Mouse (Mus musculus): ENCODE results near the gene Pank4.
A peak's percentile ranks its signal among the peaks of the same experiment; 100 is the strongest.

Pank4 gene

DNA sequence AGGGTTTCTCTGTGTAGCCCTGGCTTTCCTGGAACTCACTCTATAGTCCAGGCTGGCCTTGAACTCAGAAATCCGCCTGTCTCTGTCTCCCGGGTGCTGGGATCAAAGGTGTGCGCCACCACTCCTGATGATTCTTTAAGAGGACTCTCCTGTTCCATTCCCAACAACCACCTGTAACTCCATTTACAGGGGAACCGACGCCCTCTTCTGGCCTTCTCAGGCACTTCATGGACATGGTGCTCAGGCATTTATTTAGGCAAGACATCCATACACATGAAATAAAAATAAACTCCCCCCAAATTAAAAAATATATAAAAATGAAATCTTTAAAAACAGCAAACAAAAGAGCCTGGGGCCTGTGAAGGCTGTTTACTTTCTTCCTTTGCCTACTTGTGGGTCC, 3.2 kb downstream of the Pank4 start:
- DNase-seq (ENCODE audit: low spot score): peak; percentile 50

DNA sequence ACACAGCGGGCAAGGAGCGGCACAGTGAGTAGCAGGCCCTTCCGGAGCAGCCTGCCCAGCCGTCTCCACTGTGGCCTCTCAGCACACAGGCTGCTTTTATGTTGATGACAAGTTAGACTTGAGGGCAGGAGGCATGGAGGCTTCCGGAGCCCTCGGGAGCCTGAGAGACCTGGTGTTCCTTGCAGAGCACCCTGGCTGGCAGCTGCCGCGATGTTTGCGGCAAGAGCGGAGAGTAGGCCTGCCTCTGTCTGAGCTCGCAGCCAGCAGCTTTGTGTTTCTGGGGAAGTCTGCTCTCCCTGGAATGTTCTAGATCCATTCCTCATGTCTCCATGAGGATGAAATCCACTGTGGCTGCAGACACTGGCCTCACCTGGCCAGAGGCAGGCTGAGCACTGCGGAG, 8.6 kb downstream of the Pank4 start:
- no peak for DNase-seq (ENCODE audit: low spot score)

DNA sequence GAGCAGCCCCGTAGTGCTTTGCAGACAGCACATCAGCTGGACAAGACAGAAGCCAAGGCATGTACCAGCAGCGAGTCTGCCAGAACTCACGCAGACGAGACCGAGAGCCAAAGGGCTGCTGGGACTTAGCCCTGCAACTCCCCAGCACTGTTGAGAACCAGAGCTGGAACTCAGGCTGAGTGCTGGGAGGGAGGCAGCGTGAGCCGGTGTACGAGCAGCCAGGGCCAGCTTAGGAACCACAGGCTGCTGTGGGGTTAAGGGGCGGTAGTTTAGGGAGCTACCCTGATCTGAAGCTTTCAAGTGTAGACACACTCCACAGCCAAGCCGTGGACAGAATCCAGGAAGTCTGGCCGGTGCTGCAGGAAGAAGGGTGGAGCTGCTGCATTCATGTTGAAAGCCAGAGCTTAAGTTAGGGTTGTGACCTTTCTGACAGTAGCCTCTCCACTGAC, 10.3 kb downstream of the Pank4 start:
- DNase-seq (ENCODE audit: low spot score): no peak

DNA sequence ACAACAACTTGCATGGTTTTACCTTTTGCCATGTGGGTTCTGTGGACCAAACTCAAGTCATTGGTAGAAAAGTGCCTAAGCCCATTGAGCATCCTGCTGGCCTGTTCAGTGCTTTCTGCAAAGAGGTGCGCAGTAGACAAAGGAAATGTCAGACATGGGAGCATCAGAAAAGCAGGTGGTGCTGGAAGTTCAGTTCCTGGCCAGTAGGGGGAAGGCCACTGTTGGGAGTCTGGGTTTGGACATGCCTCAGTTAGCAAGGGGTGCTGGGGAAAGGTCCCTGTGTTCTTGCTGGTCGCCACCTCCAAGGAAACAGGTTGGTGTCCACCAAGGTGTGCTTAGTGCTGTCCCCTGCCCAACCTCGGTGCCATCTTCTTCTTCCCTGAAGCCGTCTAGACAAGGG, 16.2 kb downstream of the Pank4 start:
- no peak for DNase-seq (ENCODE audit: low spot score)

DNA sequence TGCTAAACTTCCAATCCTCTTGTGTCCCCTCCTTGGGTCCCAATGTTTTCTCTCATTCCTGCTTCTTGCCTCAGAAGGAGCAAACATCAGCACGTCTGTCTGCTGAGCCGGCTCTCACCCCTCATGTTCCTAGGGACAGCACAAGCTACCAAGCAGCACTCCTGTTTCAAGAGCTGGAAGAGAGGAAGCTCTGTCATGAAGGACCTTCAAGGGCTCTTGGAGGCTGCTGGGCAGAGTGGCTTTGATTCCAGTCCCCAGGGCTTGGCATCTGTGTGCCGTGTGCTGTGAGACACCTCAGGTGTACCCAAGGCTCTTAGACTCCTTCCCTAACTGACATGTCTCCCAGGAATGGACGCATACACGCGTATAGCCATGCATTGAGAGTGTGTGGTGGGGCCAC, 17.2 kb downstream of the Pank4 start:
- DNase-seq (ENCODE audit: low spot score): no peak

DNA sequence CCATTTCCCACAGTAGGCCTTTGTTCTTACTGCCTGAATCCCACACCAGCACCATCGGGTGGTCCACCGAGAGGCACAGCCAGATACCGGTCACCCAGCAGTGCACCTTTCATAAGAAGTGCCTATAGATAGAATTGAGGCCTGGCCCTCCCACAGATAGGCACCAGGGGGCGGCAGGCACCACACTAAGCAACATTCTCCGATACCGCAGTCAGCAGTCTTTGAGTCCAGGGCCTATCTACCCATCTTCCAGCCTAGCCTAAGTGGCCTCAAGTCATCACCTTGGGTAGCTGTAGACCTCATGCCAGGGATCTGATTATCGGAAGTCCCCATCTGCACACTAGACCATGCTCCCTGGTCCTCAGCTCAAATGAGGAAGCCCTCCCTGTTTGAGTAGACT, 17.6 kb downstream of the Pank4 start:
- DNase-seq (ENCODE audit: low spot score): peak; percentile 29

DNA sequence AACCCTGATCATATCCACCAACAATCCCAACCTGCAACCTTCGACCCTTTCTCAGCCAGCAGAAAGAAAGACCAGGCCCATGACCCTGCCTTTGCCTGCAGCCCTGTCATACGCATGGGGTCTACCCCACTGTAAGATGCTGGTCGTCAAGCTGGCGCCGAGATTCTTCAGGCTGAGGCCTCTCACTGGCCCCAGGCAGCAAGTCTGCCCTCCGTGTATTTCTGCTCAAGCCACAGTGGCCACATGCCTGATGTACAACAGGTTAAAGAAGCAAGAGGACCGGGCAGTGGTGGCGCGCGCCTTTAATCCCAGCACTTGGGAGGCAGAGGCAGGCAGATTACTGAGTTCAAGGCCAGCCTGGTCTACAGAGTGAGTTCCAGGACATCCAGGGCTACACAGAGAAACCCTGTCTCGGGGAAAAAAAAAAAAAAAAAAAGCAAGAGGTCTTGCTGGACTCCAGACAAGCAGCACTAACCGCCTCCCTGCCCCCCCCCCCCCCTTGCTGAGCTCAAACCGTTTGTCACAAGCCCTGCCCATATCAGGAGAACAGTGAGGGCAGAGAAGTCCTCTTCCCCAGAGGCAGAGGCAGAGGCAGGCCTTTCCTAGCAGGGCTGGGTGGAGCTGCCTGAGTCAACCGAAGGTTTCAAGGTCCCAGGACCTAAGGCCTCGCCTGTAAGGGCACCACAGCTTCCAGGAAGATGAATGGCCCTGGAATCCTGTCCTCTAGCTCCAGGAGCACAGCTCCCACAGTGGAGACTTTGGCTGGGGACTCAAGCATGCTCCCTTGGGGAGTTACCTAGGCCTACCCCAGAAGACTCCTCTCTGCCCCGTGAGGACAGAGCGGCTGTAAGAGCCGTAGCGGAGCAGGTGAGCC, 18.6 kb downstream of the Pank4 start:
- DNase-seq (ENCODE audit: low spot score): no peak

DNA sequence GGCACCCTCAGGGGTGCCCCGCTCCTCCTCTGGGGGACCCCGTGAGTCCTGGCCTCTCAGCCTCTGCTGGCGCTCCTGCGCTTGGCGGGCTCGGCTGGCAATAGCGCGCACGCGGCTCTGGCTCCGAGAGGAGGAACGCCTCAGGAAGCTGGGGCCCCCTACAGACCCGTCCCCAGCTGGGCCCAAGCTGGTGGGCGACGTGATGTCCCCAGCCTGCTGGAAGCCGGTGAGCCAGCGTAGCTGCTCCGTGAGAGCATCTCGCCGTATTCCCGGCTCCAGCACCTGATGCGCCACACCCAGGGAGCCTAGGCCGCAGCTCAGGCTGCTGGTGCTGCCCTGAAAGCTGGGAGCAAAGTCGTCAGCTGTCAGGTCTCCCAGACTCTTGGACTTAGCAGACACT, 19.8 kb downstream of the Pank4 start:
- no peak for DNase-seq (ENCODE audit: low spot score)

DNA sequence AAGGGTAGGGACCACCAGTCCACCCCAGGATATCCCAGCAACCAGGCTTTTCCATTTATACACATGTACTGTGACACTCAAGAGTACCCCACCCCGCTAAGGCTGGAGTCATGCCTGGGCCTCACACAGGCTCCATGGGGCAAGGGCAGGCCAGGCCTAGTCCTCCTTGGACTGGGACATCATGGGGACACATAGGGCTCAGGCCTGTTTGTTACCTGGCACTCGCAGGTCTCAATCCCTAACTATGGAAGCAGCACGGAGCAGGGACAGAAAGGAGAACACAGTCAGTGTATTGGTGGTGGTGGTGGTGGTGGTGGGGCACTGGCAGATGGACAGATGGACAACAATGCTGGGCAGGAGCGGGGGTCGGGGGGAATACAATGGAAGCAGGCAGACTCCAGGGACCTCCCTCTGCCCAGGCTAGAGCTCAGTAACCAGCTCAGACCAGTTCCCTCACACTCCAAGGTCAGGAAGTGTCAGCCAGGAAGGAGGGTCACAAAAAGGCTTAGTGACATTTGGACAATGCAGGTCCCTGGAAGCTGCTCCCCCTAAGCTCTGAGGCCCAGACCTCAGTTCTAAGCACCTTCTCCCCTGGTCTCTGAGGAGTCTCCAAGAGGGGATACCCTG, 21.3 kb downstream of the Pank4 start:
- DNase-seq (ENCODE audit: low spot score): no peak

DNA sequence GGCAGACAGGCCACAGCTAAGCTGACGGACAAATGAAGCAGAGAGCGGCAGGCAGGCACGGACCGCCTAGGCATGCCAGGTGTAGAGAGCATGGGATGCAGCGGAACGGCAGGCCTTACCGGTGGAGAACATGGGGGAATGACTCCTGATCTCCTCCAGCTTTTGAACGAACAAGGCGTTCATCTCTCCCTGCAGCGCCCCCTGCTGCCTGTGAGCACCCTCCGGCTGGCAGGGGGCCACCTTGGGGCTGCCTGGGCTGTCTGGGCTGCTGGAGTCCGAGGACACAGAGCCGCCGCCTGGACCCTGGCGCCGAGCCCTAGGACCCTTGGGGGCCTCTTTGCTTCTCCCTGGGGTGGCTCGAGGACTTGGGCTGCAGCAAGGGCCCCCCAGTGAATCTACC, 22.2 kb downstream of the Pank4 start:
- peak; percentile 56 for DNase-seq (ENCODE audit: low spot score)

DNA sequence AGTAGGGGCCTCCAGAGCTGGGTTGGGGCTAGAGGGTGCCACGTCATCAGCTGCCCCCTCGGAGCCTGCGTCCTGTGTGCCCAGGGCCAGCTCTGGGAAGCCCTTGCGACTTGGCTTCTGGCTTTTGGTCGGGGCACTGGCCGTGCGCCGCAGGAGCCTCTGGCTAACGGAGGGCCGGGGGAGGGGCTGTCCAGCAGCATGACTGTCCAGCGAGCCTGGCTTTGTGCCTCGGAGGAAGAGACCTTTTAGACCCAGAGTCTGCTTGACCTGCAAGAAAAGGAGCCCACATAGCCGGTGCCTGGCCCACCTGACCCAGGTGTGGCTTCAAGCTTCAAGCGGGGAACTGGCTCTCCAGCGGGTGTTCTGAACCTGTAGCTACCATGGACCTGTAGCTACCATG, 22.8 kb downstream of the Pank4 start:
- DNase-seq (ENCODE audit: low spot score): no peak

DNA sequence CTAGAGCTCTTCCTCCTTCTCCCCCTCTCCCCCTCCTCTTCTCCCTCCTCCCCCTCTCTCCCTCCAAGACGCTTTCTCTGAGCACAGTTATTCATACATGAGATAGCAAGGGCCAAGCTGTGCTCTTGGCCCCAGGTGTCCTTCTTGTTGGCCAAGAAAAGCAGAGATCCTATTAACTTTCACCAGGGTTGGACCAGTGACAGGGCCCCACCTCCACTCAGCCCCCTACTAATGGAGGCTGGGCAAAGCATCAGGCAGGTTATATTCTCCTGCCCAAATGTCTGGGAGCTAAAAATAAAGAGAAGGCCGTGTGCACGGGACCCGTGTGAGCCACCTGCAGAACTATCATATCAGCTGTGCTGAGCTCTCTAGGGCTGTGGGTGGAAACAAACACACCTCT, 31.0 kb downstream of the Pank4 start:
- DNase-seq (ENCODE audit: low spot score): no peak

DNA sequence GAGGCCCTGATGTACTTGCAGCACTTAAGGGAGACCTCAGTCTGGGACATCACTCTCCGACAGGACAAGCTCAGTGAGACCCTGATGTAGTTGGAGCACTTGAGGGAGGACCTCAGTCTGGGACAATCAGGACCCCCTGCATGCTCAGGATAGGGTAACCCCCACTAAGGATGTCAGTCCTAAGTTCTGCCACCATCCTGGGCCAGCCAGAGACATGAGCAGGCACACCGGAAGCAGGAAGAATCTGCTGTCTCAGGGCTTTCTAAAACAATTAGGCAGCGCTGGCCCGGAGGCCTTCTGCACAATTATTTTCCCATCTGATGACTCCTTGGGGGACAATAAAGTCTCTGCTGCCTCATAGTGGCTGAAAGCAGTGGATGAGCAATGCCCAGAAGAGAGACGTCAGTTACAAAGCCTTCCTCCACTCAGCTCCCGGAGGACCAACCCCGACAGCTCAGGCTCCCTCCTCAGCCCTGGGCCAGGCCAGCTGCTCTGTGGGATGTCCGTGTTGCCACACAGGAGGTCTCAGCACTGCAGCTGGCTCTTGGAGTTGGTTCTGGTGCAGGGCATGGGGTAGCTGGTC, 32.7 kb downstream of the Pank4 start:
- no peak for DNase-seq (ENCODE audit: low spot score)

DNA sequence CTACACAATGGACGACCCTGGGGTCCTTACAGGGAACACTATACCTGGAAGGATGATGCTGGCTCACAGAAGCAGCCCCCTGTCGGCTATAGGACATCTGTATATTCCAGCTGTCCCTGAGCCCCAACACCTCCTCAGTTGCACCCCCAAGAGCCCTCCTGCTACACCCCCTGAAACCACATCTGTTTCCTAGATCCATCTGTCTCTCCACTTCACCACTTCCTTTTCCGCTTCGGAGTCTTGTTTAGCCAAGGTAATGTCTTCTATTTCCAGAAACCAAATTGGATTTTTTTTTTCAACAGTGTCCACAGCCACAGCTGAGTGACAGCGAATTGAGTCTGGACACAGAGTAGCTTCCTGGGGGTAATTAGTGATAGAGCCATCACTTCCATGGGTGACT, 35.5 kb downstream of the Pank4 start:
- no peak for DNase-seq (ENCODE audit: low spot score)

DNA sequence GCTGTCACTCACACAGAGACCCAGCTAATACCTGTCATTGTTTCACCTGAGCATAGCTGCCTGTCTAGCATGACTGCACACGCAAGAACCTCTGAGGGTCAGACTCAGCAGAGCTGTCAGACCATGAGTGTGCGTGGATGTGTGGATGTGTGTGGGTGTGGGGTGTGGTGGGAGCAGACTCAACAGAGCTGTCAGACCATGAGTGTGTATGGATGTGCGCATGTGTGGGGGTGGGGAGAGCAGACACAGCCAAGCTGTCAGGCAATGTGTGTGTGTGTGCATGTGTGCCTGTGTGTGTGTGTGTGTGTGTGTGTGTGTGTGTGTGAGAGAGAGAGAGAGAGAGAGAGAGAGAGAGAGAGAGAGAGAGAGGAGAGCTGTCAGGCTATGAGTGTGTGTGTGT, 41.4 kb downstream of the Pank4 start:
- no peak for DNase-seq (ENCODE audit: low spot score)

DNA sequence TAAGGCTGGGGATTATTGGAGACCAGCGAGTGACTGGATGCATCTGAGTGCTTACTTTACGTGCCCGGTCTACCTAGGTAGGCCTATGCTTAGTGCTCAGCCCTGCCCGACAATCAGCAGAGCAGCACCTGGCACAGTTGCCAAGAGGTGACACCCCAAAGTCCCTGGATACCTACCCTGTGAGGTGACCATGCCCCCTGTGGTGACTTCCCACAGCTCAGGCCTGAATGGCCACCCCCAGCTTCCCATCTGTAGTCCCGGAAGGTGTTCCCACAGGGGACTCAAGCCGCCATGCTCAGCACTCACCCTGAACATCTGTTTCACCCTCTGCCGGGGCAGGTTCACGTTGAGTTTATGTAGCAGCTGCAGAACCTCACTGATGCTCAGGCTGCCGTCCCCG, 42.4 kb downstream of the Pank4 start:
- DNase-seq (ENCODE audit: low spot score): no peak

DNA sequence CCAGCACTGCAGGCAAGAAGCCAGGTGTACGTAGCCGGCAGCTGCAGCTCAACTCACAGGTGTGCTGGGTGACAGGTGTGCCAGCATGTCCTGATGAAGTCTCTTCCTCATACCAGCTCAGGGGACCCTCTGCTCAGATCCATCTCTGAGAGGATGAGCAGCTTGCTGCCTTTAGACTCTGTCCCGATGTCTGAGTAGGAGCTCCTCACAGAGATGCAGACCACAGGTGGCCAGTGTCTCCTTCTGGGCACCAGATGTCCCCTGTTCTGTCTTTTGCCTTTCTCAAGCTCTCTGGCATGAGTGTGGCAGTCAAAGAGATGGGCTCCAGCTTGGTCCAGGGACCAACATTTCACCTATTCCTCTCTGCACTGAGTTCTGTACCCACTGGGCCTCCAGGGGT, 43.7 kb downstream of the Pank4 start:
- DNase-seq (ENCODE audit: low spot score): no peak

DNA sequence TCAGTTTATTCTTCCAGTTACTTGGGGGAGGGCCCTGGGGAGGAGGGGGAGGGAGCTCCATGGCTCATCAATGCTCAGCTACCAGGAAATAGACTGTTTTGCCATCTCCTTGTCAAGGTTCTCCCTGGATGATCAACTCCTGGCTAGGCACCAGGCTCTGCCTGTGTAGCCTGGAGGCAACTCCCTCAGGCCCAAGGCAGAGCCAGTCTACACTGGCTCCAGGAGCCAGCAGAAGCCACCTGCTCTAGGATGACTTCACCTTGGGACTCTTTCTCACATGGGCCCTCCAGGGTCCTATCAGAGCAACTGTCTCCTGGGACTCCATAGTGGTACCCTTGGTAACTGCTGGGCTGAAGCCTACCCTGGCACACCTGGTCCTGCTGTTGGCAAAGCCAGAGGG, 44.2 kb downstream of the Pank4 start:
- DNase-seq (ENCODE audit: low spot score): no peak

DNA sequence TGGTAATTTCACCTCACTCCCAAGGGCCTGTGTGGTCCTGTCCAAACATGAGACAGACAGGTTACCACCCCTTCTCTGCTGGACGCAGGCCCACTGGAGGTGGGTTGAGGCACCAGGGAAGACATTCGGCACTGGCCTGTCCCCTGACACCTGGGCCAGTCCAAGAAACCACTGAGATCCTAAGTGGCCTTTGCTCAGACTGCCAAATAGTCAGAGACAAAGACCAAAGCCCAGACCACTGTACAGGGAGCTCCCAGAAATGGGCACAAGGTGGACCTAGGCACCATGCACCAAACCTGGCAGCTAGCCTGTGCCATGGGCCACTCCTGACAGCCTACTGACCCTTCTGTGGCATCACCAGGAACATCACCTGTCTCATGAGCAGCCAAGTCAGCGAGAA, 45.3 kb downstream of the Pank4 start:
- no peak for DNase-seq (ENCODE audit: low spot score)

DNA sequence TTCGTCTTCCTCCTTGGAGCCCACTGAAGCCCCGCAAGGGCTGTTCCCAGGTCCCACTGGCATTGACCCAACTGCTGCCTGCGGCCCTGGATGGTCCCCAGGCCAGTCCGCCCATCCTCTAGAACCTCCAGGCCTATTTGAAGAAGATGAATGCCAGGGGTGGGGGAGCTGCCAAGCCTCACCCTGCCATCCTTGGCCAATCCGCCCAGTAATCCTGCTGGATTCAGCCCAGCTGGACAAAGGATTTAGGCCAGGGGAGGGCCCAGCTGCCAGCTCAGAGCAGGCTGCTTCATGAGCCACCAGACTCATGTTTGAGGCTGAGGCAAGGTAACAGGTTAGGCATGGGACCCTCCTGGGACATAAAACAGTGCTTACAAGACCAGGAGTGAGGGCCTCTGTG, 46.9 kb downstream of the Pank4 start:
- DNase-seq (ENCODE audit: low spot score): no peak

DNA sequence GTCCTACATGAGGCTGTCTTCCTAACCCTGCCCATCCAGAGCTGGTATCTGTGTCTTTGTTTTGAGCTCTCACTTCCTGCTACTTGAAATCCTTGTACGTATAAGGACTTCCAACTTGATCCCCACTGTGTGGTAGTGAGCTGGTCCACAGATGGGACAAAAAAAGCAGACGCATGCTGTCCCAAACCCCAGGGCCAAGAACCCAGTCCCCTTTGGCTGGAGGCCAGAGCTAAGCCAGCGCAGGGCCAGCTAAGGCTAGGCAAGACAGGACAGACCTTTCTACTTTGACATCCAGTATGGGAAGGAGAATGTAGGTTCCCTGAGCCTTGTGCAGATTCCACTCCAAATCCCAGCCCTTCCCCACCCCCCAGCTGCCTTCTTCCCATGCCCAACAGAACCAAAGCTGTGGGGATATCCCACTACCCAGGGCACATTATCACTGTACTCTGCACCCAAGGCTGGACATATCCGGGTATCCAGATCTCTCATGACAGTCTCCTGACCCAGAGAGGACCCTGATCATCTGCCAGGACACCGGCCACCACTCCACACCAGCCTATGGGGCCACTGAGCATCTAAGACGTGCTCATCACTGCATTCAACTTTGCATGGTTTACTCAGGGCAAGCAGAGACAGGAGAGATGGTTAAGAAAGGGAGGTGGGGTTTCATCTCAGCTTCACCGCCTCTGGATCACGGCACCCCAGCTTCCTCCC, 47.5 kb downstream of the Pank4 start:
- DNase-seq (ENCODE audit: low spot score): no peak

DNA sequence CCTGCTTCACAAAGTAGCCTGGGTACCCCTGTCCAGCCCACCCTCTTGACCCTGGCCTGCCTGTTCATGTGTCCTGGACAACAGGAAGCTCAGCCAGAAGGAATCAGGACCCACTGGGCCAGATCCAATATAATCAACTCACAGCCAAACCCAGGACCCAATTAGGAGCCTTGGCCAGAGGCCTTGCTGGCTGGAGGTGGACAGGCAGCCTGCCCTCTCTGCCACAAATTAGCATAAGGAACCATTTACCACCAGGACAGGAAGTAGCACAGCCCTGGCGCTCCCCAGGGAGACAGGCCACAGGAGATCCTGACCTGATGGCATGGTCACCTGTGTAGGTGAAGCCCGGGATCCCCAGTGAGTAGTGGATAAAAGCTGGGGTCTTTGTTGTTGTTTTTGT, 48.2 kb downstream of the Pank4 start:
- DNase-seq (ENCODE audit: low spot score): no peak

DNA sequence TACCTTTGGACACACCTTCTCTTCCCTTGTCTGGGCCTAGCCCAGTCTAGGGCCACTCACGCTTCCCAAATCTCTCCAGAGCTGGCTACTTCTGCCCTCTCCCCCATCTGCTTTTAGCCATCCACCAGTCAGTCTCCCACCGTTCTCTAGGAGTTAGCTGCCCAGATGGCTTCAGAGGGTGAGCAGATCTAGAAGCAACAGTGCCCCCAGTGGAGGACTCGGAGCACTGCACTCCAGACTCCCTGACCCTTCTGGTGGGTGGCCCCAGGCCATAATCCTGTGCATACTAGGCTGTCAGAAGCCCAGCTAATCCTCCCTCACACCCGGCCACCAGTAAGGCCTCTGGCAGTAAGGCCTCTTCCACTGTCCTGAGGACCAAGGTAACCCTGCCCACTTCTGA, 48.9 kb downstream of the Pank4 start:
- peak; percentile 57 for DNase-seq (ENCODE audit: low spot score)
